Mouse (Mus musculus): ENCODE data around the gene Mvb12b.

DNA sequence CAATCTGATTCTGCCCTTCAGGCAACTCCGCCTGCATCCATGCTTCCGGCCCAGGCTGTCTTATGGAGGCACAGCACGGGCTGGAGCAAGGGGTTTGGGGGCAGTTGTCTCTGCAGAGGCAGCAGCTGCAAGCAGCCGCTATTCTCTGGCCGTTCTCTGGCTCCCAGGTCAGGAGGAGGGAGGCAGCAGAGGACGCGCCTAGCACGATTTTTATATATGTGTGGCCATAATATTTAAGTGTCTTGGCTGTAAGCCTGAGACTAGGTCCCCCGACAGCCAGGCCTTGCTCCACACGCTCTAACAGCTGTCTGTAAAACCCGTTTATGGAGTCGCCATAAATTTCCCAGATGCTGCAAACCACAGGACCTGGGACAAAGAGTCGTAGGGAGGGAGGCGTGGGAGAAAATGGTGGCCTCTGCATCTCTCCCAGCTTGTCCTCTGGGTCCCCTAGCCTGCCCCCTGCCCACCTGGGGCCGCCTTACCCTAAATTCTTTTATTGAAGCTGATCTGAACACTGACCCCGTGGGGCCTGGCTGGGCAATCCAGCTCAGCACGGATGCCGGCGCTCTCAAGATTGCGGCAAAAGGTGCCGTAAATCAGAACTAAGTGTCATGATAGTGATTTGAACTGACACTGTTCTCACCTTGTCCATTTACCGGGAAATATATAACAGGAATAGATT lies 32.3 kb upstream of the Mvb12b start:
- no peak for TF ChIP-seq CTCF (IDR thresholded peaks at IDR 0.05; ENCODE audit: insufficient read depth, low read length)
- no peak for TF ChIP-seq POLR2A (IDR thresholded peaks at IDR 0.05; ENCODE audit: borderline replicate concordance, extremely low read depth, low read depth, low read length)
